Mouse (Mus musculus) c-Kit-positive CD71-positive TER-119-negative erythroid progenitor cells, embryonic 14.5 days (primary cell): ENCODE results near the gene Slc35f1.

Experiments used
- DNase-seq: peaks from one replicate; pipeline ENCODE4 v3.0.0-alpha.2; 2013; ENCODE audit warnings: low read depth

The Slc35f1 gene

DNA sequence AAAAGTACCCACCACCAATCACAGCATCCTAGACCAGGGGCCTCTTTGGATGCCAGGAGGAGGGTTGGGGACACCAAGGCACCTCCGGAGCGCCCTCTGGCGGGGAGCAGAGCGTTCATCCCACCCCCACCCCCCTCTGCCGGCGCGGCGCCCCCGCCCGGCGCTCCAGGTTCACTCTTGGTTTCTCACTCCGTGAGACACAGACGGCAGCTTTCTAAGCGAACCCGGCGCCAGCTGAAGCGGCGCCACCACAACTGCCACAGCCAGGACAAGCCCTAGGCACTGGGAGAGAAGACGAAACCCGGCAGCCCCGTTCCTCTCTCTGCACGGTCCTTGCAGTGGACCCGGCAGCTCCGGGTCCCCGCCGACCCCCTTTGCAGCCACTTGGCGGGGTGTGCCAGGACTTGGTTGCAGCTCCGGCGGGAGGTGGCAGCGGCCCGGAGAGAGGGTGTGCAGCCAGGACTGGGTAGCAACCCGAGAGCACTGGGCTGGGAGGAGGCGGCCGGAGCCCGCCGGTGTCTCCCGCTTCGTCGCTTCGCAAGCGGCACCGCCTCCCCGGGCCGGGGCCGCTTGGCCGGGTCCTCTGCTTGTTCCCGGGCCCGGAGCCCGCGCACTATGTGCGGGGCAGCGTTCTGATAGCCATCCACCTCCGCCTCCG lies at the start of gene Slc35f1:
Slc35f1 (plus strand) TSS at position 200 of the 658 bp plus-strand sequence.
- peak; percentile 2 for DNase-seq

DNA sequence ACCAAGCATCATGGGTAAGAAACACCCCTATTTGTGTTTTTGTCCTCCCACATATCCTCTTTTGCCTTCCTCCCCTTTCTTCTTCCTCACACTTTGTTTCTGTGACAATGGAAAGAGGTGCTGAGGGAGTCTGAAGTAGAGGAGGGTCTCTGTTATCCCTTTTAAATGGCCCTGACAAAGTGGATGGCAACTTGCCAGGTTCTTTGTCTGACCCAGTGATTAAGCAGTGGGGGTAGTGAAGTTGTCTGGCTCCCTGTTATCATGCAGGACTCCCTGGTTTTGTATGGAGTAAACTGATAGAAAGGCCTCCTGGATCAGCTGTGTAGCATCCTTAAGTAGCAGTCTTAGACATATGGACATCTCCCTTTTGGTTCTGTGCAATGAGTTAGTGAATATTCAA lies 19.1 kb upstream of the Slc35f1 start:
- DNase-seq: no peak

DNA sequence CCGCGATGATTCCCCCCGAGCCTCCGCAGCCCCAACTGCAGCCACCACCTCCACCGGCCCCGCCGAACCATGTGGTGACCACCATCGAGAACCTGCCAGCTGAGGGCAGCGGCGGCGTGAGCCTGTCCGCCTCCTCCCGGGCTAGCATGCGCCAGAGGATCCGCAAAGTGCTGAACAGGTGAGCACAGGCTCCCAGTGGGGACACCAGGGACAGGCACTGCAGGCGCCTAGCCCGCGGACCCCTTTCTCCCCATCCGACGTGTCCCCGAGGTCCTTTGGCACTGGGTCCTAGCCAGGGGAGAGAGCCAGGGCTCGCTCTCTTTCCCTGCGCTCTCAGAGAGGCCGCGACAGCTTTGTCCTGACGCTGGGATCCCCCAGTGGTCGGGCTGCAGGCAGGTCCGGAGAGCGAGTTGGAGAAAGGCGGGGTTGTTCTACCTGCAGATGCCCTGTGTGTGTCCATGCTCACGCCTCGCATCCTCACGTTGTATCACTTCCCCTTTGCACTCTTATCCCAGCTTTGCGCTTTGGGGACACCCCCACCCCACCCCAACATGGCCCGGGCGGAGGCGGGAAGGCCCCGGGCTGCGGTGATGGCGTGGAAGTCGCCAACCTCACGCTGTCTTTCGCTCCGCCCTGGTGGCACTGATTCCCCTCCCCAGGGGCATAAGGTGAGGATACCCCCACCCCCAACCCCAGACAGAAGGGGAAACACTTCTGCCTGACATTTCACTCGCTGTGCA lies 829 bp downstream of the Slc35f1 start:
- no peak for DNase-seq

DNA sequence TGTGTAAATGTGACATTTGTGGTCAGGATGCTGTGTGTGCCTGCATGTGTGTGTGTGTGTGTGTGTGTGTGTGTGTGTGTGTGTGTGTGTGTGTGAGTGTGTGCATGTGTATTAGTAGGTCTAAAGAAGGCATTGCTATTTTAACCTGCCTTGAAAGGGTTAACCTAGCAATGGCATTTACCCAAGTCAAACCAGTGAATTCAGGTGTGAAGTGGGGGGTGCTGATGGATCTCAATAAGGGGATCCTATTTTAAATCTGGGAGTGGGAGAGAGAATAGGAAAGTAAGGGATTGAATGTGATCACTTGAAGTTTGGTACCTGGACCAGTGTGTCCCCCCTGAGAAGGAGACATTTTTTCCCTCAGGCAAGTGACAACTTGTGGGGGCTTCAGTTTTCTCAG lies 13.4 kb downstream of the Slc35f1 start:
- DNase-seq: no peak

DNA sequence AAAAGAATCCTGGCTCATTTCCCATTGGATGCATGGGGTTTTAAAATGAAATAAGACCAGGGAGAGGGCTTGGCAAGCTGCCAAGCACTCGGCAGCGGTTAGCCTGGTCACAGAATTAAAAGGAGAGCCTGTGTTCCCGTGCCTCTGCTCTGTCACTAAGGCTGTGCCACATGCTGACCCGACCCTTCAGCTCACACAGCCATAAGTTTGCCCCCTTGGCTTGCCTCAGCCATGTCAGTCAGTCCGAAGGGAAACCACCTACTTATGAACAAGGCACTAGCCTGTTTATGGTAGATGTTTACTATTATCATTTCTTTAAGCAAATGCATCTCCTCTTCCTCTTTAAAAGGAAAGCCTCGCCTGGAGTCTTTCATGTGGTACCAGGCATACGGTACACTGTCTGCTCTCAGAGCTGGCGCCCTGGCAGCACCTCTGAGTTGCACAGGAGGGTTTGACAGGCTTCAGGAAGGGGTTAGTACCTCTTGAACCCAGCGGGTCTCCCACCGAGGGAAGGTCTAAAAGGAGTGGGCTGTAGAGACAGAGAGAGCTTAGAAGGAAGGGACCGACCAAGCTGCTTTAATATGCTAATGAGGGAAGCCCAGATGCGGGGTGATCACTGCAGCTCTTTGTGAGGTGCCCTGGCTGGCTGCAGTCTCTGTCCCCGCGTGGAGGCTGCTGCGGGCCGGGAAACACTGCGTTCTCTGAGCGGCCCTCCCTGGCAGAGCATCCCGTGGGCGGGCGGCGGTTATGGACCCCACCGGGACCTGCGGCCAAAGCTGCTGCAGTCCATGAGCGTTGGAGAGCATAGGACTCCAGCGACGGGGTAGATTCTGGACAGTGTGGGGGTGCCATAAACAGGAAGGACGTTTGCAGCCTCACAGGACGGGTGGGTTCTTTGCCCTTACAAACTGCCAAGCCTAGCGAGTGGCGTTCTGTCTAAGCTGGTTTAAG lies 14.0 kb downstream of the Slc35f1 start:
- no peak for DNase-seq

DNA sequence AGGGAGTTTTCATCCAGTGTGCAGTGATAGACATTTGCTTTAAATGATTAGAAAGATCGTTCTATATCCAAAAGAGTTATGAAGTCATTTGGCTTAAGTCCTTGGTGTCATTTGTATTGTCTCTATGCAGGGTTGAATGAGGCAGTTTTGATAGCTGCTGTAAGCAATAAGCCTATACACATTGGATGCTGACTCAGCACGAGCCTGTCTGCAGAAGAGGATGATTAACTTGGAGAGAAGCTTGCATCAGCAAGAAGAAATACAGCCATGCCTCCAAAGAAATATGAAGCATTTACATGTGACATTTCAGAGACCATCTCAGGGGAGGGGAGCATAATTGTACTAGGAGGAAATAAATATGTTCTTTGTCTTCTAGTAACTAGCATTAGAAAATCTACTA lies 19.1 kb downstream of the Slc35f1 start:
- no peak for DNase-seq

DNA sequence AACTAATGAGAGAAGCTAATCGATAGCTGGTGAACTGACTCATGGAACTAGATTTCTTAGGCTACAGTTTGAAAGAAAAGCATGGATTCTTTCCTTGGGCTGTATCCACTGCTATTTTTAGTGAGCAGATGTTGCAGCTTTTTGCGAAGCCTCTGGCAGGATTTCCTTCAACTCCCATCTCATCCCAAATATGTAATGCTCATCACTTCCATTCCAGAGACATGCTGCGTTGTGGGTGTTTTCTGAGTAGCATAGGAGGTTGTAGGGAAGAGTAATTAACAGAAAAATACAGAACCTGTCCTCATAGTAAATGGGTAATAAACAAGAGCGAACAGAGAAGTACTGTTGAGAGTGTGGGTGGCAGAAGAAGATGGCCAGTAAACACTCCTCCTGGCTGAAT lies 21.8 kb downstream of the Slc35f1 start:
- DNase-seq: no peak

DNA sequence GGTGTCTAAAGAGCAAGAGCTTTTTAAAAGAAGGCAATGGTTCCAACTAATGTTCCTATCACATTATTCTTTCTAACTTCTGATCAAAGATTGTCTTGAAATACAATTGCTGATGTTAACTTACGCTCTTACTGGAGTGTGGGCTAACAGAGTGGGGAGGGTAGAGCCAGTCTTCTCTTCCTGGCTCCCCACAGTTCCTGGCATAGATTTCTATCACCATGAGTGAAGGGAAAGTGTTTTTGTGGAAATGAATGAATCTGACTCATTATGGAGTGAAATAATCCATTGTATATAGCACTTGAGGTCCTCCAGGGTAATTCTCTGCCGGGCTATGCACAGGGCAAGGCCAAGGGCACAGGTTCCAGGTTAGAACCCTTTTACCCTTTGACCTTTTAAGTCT lies 24.2 kb downstream of the Slc35f1 start:
- no peak for DNase-seq

DNA sequence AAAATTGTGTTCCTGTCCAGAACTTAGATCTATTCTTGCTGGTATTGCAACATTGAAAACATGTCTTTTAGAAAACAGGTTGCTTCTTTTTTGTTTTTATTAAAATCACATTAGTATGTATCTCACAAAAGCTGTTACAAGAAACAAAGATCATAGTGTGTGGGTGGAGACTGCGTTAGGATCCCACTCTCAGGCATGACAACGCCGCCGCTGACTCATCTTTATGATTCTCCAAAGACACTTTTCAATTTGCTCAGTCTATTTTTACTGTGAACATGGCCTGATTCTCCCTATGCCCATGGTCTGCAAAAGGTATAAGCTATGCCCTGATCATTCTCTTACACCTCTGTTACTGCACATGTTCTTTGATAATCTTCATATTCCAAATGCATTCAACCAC lies 24.8 kb downstream of the Slc35f1 start:
- DNase-seq: no peak

DNA sequence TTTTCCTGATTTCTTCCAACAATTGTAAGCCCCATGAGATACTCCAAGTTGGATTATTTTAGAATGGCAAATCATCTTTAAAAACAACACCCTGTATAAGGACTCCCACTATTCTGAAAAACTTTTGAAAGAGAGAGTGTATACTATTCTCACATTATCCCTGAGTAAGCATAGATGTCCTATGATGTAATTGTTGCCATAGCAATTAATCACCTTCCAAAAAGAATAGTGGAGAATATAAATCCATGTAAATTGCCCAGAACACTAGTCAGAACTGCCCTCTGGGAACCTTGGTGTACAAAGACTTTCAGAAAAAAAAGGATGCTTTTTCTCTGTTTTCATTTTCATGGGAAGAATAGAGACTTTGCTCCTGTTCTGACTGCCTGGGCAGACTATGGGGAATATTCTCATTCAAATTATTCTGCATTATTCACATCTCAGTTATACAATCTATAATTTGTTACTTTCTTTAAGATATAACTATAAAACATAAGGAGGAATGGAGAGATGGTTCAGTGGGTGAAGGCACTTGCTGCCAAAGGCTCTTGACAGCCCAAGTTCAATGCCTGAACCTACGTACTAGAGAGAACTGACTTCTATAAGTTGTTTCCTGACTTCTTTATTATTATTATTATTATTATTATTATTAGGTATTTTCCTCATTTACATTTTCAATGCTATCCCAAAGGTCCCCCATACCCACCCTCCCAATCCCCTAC lies 28.0 kb downstream of the Slc35f1 start:
- no peak for DNase-seq

DNA sequence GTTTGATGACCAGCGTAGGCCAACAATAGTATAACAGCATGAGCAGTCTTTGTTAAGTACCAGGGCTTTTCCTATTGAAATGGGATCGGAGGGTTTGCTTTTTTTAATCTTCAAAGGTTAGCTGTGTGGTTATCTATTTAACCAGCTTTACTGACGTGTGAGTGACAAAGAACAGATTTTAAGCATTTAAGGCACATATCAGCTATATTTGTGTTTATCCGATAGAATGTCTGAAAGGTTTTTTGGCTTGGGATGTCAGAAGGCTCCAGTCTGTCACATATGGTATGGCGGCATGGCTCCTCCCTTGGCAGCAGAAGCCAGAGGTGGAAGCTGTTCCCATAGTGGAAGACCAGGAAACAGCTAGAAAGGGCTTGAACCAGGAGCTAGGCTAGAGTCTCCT lies 36.3 kb downstream of the Slc35f1 start:
- no peak for DNase-seq

DNA sequence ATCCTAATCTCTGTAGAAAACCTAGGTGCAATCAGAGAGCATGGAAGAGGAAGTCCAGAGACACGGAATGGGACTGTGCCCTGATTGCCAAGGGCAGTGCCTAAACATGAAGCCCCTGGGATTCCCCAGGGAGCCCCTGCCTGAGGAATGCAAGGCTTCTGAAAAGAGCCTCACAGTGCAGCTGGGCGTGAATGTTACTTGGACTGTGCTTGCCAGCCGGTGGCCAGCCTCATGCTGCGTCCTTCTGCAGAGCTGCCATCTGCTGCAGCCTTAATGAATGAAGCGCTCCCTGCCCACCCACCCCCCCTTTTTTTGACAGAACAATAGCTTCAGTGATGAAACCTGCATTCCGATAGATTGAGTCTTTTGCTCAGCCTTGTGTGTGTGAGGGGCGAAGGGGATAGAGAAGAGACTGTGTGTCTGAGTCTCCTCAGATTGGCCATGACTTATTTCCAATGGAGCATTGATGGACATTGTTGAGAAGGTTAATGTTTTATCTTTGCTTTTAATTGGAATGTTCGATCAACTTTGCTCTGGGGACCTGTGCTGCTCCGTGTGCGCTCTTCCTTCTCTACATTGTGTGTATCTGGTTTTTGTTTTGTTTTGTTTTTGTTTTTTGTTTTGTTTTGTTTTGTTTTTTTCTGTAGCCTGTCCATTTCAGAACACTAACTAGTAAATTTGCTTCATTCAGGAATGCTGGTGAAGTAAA lies 52.5 kb downstream of the Slc35f1 start:
- DNase-seq: no peak

DNA sequence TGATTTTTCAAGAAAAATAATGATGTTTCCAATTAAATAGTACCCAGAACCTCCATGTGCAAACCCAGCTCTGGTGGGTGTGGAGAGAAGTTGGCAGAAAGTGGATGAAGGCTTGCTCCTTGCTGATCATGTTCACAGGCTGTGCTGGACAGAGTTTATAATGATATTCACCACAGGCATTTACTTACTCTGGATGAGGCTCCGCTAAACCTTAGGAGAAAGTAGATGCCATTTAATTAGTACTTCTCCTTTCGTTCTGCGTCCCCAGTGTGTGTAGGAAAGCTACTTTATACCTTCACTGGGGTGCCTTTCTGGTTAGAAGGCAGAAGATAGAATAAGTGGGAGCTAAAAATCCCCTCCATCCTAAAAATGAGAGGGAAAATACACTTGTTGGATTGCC lies 53.5 kb downstream of the Slc35f1 start:
- DNase-seq: no peak

DNA sequence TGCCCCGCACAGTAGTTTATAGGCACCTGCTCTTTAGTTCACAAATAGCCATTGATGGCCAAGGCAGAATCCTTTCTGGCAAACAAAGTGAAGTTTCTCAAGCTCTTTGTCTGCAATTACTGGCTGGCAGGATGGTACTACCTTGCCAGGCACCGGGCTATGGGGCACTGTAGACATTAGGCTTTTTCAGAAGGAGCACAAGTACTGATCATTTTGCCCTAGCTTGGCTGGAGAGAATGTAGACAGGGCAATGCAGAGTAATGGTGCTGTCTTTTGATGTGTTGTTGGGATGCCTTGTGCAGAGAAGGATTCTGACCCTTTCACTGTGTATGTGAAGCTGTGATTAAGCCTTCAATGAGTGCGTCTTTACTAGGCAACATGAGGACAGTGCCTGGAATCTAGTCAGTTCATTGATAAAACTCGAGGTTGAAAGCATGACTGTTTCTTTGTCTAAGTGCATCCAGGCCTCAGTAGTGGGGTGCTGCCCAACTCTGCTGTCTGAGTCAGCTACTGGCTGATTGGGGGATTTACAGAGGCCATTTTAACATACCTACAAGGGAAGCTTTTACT lies 57.8 kb downstream of the Slc35f1 start:
- DNase-seq: no peak

DNA sequence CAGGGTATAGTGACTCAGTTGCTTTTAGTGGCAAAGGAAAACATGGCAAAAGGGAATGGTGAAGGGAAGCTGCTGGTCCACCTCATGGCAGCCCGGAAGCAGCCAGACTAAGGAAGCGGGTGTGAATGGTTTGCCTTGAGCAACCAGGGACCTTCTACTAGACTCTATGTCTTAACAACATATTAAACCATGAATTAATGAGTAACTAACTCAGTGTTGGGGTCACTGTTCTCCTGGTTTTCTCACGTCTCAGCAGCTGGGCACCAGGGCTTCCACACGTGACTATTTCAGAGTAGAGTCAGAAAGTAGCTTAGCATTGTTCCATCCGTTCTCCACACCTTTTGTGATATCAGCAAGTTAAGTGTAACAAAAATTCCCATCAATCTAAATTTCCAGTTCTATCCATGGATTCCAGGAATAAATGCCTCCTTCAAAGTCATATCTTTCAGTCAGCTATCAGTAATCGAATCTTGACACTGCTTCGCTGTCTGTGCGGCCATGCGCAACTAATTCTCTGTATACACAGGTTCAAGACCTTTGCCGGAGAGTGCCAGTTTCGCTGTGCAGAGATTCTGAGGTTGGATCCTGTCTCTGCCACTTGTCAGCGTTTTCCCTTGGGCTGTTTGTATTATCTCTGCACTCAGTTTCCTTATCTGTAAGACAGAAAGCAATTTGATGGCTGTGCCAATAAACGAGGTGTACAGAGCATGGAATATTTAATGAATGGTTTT lies 65.8 kb downstream of the Slc35f1 start:
- DNase-seq: no peak

DNA sequence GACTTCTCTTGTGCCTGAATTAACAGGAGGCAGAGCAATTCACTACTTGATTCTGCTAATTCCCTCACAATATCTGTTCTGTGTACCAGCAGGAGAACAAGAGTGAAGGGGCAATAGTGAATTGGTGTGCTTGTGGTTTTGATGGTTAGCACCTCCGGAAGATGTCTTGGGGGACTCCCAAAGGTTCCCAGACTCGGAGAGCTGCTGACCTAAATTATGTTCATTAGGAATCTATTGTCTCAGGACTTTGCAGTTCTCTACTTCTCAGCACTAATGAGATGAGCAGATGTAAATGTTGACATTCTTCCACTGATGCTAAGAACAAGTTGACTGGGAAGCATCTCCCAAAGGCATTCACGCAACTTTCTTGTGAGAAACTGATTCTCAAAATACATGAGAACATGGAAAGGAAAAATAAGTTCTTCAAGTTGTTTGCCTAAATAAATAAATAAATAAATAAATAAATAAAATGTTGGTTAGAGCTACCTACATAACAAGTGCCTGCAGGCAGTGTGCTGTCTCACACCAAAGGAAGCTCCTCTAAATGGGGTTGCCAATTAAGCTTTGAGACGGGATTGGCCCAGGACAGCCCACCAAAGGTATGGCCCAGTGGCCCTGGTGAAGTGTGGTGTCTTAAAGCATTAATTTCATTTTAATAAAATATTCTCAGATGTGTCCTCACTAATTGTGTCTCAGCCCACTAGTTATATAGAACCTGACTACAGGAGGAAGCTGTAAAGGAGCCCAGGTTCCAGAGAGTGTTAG lies 67.3 kb downstream of the Slc35f1 start:
- no peak for DNase-seq

DNA sequence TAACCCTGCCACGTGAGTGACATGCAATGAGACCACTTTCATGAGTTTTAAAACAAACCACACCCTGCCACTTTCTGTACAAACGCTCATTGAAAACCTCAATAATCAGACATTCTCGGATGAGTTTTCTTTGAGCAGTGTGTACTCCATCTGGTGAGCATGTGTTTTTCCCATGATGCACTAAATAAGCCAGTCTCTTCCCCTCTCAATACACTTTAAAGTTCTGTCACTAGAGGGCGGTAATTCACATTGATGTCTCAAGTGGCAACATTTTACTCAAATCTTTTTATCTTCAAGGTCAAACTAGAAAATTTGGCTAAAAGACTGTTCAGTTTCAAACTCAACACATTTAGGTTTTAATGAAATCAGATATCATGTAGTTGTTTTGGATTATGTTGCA lies 68.3 kb downstream of the Slc35f1 start:
- DNase-seq: peak; percentile 1

DNA sequence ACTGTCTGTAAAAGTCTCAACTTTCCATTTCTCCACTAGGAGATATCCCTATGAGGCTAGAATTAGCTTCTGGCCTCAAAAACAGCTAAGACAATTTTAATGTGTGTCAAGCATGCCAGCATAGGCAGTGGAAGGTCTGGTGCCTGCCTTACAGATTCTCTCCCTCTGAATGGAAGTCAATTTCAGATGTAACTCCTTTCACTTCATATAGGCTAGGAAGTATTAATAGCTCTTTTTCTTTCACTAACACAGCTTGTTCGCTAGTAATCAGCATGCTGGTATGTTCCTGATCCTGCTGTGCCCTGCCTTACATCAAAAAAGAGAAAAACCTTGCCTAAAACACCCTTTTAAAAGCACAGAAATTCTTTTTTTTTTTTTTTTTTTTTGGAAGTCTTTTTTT lies 70.2 kb downstream of the Slc35f1 start:
- DNase-seq: no peak

DNA sequence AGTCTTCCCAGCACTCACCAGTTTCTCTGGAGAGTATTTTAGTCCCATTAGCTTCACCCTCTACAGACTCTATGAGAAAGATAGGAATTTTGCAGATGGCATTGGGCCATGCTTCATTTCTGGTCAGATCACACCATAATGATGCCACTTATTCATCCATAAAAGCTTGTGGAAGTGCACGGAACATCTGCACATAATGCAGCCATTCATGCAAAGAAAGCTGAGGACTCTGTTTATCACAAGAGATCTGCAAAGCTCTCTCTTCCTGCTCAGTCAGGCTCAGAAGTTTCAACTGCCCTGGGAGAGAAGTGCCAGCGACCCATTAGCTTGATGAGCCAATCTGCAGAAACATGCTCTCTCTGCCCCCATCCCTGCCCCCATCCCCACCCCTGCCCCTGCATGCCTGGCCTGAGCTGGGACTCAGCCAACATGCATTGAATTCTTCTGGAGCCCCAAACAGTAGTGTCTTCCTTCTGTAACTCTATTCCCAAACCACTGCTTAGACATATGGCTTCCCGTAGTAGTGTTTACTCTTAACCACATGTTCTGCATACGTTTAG lies 89.7 kb downstream of the Slc35f1 start:
- DNase-seq: no peak
